Mouse (Mus musculus) cortical plate, adult 2 months (tissue): ENCODE measurements around the gene Cdk5.

Experiments used
- CTCF ChIP-seq: fragments of 200-500 bp; IDR thresholded peaks from 2 replicates; pipeline ENCODE4 v1.5.1; 2011; ENCODE audit warnings: mild to moderate bottlenecking, control low read depth, low read length; ENCODE audit not compliant: insufficient read depth; ENCODE audit errors: extremely low read depth
- POLR2A ChIP-seq: fragments of 200-500 bp; IDR thresholded peaks from 2 replicates; pipeline ENCODE4 v1.6.1; 2011; ENCODE audit warnings: mild to moderate bottlenecking, low read length, control low read depth; ENCODE audit not compliant: insufficient read depth; ENCODE audit errors: extremely low read depth

DNA sequence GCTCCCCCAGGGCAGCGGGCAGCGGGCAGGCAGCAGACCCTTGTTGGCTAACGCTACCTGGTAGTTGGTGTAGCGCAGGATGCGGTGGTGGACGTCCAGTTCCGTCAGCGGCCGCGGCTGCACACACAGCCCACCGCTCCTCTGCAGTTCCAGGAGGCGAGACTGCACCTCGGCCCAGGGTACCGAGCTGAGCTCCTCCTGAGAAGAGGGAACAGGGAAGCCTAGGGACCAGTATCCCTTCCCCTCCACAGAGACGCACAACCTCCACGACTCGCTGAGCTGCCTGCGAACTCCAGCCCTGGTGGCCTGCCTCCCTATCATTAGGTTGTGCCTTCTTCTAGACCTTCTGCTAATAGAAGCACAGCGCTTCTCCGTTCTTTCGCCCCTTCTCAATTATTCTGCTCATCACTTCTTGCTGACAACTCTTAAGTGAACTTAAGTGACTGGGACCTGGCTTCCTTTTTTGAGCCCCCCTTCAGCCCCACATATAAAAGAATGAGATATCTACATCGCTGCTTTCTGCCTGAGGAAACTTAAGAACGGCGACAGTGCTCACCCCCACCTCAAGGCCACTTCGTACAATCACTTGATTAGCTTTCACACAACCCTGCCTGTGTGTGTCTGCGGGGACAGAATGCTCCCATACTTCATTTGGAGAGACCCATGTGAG lies 34.9 kb downstream of the Cdk5 start:
- TF ChIP-seq POLR2A (no peak), CTCF (no peak)
